In genomic region chr9:114544754-114545393, GRCm38 (mm10) we compare ENCODE assay signal across 12 mouse cellular contexts. TPM values are rescaled to one million over a fixed set of nuclear protein-coding genes. Genes with fewer than 3 reads are reported as not detected.
DNase-seq lines count a peak whose midpoint lies in the region; ATAC-seq lines count a peak whose summit lies in the region.
"Had no signal": no experiment of that assay in that cellular context is flagged by ENCODE, and none has a peak within 500 bp of the region (broad histone marks: within the 10 kb centered on the region; RNA-seq: fewer than 3 reads in every experiment).

No protein-coding gene starts in this region.

- H3K4me2 ChIP-seq in midbrain, embryonic 11.5 days, result no peak overlapping the region
- H3K4me2 ChIP-seq in kidney, embryonic 16.5 days (replicated peaks; ENCODE audit: low read depth, low read length), result peak overlapping the region; percentile 35
- H3K4me2 ChIP-seq in stomach, embryonic 14.5 days (replicated peaks; ENCODE audit: low read depth, low read length), result no peak overlapping the region

- WGBS in midbrain, embryonic 10.5 days, result 39% methylated on average over 9 of the region's 9 CpGs
- 41% methylated on average over 9 of the region's 9 CpGs for whole genome bisulfite sequencing in midbrain, embryonic 11.5 days
- 21% methylated on average over 9 of the region's 9 CpGs for WGBS in kidney, embryonic 16.5 days
- 29% methylated on average over 9 of the region's 9 CpGs for WGBS in stomach, embryonic 14.5 days

- H3K27me3 ChIP-seq in midbrain, embryonic 10.5 days (ENCODE audit: low read depth, poor library complexity, severe bottlenecking), result no peaks in the 10 kb centered on the region
- no peaks in the 10 kb centered on the region for H3K27me3 ChIP-seq in midbrain, embryonic 11.5 days (ENCODE audit: control insufficient read depth, insufficient read depth, low read length)
- H3K27me3 ChIP-seq in kidney, embryonic 16.5 days (ENCODE audit: insufficient read depth, low read length), result no peaks in the 10 kb centered on the region
- H3K27me3 ChIP-seq in stomach, embryonic 14.5 days (ENCODE audit: control insufficient read depth, insufficient read depth, low read length), result no peaks in the 10 kb centered on the region

- peak; percentile 8 to 14 for DNase-seq in cerebellum, postnatal 36 days
- no peak for DNase-seq in midbrain, embryonic 10.5 days (ENCODE audit: low spot score)
- no peak for DNase-seq in midbrain, embryonic 11.5 days (ENCODE audit: low spot score, missing footprints)
- DNase-seq in right cerebral cortex, postnatal 25 days, result no peak
- DNase-seq: heart, adult 11 months had no signal

- H3K27ac ChIP-seq in midbrain, embryonic 10.5 days (replicated peaks), result peak overlapping the region; percentile 61
- H3K27ac ChIP-seq in midbrain, embryonic 11.5 days (ENCODE audit: low read depth, low read length), result no peak overlapping the region
- peak overlapping the region; percentile 29 for H3K27ac ChIP-seq in kidney, embryonic 16.5 days (ENCODE audit: low read length)
- 0 out of 2 replicates have a peak overlapping the region, but pooled peaks have one; percentile 34 for H3K27ac ChIP-seq in stomach, embryonic 14.5 days (ENCODE audit: low read length)
- H3K27ac ChIP-seq: left cerebral cortex, adult 2 months had no signal

- no peak overlapping the region for H3K4me3 ChIP-seq in midbrain, embryonic 10.5 days
- no peak overlapping the region for H3K4me3 ChIP-seq in midbrain, embryonic 11.5 days (ENCODE audit: low read depth, low read length)
- no peak overlapping the region for H3K4me3 ChIP-seq in kidney, embryonic 16.5 days (ENCODE audit: low read length)
- no peak overlapping the region for H3K4me3 ChIP-seq in stomach, embryonic 14.5 days (ENCODE audit: low read depth, low read length)
- H3K4me3 ChIP-seq: left cerebral cortex, adult 2 months had no signal

- no peak for ATAC-seq in cerebellum, adult (ENCODE audit: insufficient number of reproducible peaks, low FRiP score, low TSS enrichment)
- ATAC-seq in midbrain, embryonic 11.5 days (ENCODE audit: low FRiP score), result no peak
- ATAC-seq in kidney, embryonic 16.5 days (ENCODE audit: low FRiP score, low TSS enrichment), result no peak
- ATAC-seq in stomach, embryonic 14.5 days (ENCODE audit: insufficient number of reproducible peaks, insufficient read depth, low FRiP score, low read depth), result no peak
- no peak for ATAC-seq in erythroblast, adult 5-6 weeks (replicated peaks; ENCODE audit: low FRiP score, poor library complexity, severe bottlenecking)

- peaks cover 87% of the 10 kb centered on the region for H3K4me1 ChIP-seq in midbrain, embryonic 10.5 days
- H3K4me1 ChIP-seq in midbrain, embryonic 11.5 days (ENCODE audit: control insufficient read depth, insufficient read depth, low read length), result peaks cover 47% of the 10 kb centered on the region
- peaks cover 56% of the 10 kb centered on the region for H3K4me1 ChIP-seq in kidney, embryonic 16.5 days (ENCODE audit: insufficient read depth, low read length)
- peaks cover 18% of the 10 kb centered on the region for H3K4me1 ChIP-seq in stomach, embryonic 14.5 days (ENCODE audit: control insufficient read depth, insufficient read depth, low read length)

- no peaks in the 10 kb centered on the region for H3K9me3 ChIP-seq in midbrain, embryonic 10.5 days (replicated peaks)
- no peaks in the 10 kb centered on the region for H3K9me3 ChIP-seq in midbrain, embryonic 11.5 days (ENCODE audit: control insufficient read depth, low read length)
- no peaks in the 10 kb centered on the region for H3K9me3 ChIP-seq in kidney, embryonic 16.5 days (ENCODE audit: low read length)
- H3K9me3 ChIP-seq in stomach, embryonic 14.5 days (ENCODE audit: control insufficient read depth, low read depth, low read length), result no peaks in the 10 kb centered on the region

- no peak overlapping the region for H3K9ac ChIP-seq in midbrain, embryonic 11.5 days (ENCODE audit: low read length)
- no peak overlapping the region for H3K9ac ChIP-seq in kidney, embryonic 16.5 days (replicated peaks; ENCODE audit: low read length)
- H3K9ac ChIP-seq in stomach, embryonic 14.5 days (replicated peaks; ENCODE audit: low read depth, low read length), result no peak overlapping the region

- peaks cover 6% of the 10 kb centered on the region; the same call in 1 of the 2 replicates for H3K36me3 ChIP-seq in midbrain, embryonic 10.5 days
- no peaks in the 10 kb centered on the region for H3K36me3 ChIP-seq in midbrain, embryonic 11.5 days (ENCODE audit: control insufficient read depth, insufficient read depth, low read length)
- no peaks in the 10 kb centered on the region for H3K36me3 ChIP-seq in kidney, embryonic 16.5 days (ENCODE audit: insufficient read depth, low read length)
- no peaks in the 10 kb centered on the region for H3K36me3 ChIP-seq in stomach, embryonic 14.5 days (ENCODE audit: control insufficient read depth, insufficient read depth, low read length)

RNA-seq across cellular contexts. Expression of gene Trim71, which starts 19.3 kb away (rescaled TPM):
- 4.3 and 6.8 TPM in 2 replicates for polyA plus RNA-seq in midbrain, embryonic 10.5 days (2016; fragmentation: Nextera tagmentation; extraction: Ambion mirVana)
- polyA plus RNA-seq in midbrain, embryonic 11.5 days (2014; fragmentation: Nextera tagmentation; extraction: Ambion mirVana), result 1.6 and 2.2 TPM in 2 replicates
- 0.69 and 0.89 TPM in 2 replicates for polyA plus RNA-seq in kidney, embryonic 16.5 days (2015; fragmentation: Nextera tagmentation; extraction: Ambion mirVana)
- polyA plus RNA-seq in stomach, embryonic 14.5 days (2014; fragmentation: Nextera tagmentation; extraction: Ambion mirVana), result 1.4 and 1.6 TPM in 2 replicates
- total RNA-seq in erythroblast, adult 5-6 weeks (2015; ENCODE audit: low replicate concordance), result not detected in 2 replicates
- total RNA-seq in erythroblast, adult 5-6 weeks (2017; ENCODE audit: low replicate concordance), result not detected in 2 replicates
- total RNA-seq: megakaryocyte, adult 5-6 weeks had no signal

RNA-seq across cellular contexts. Expression of gene C130032M10Rik, which starts 29.4 kb away (rescaled TPM):
- polyA plus RNA-seq in midbrain, embryonic 10.5 days (2016; fragmentation: Nextera tagmentation; extraction: Ambion mirVana), result 0.91 and 0.98 TPM in 2 replicates
- polyA plus RNA-seq in midbrain, embryonic 11.5 days (2014; fragmentation: Nextera tagmentation; extraction: Ambion mirVana), result not detected in 2 replicates
- 0.22 and 0.36 TPM in 2 replicates for polyA plus RNA-seq in kidney, embryonic 16.5 days (2015; fragmentation: Nextera tagmentation; extraction: Ambion mirVana)
- not detected in 2 replicates for polyA plus RNA-seq in stomach, embryonic 14.5 days (2014; fragmentation: Nextera tagmentation; extraction: Ambion mirVana)
- total RNA-seq in erythroblast, adult 5-6 weeks (2015; ENCODE audit: low replicate concordance), result not detected in 2 replicates
- total RNA-seq in erythroblast, adult 5-6 weeks (2017; ENCODE audit: low replicate concordance), result not detected in 2 replicates
- total RNA-seq: left cerebral cortex, adult 2 months; megakaryocyte, adult 5-6 weeks had no signal
- polyA plus RNA-seq: C2C12 had no signal

RNA-seq across cellular contexts. Expression of gene Ccr4, which starts 40.2 kb away (rescaled TPM):
- polyA plus RNA-seq in midbrain, embryonic 10.5 days (2016; fragmentation: Nextera tagmentation; extraction: Ambion mirVana), result not detected in 2 replicates
- not detected in 2 replicates for polyA plus RNA-seq in midbrain, embryonic 11.5 days (2014; fragmentation: Nextera tagmentation; extraction: Ambion mirVana)
- 0.49 and 1.4 TPM in 2 replicates for polyA plus RNA-seq in kidney, embryonic 16.5 days (2015; fragmentation: Nextera tagmentation; extraction: Ambion mirVana)
- polyA plus RNA-seq in stomach, embryonic 14.5 days (2014; fragmentation: Nextera tagmentation; extraction: Ambion mirVana), result not detected in 2 replicates
- not detected in 2 replicates for total RNA-seq in erythroblast, adult 5-6 weeks (2015; ENCODE audit: low replicate concordance)
- not detected in 2 replicates for total RNA-seq in erythroblast, adult 5-6 weeks (2017; ENCODE audit: low replicate concordance)
- total RNA-seq: left cerebral cortex, adult 2 months had no signal
- polyA plus RNA-seq: C2C12 had no signal

Comparison
In these comparisons a context has a peak if more than half of its experiments do, and no peak if none do; other contexts are left out.
1. DNase-seq: peak in cerebellum, postnatal 36 days (2 of 2); none in midbrain, embryonic 10.5 days (single experiment), midbrain, embryonic 11.5 days (single experiment) and right cerebral cortex, postnatal 25 days (single experiment).